18 mouse cellular contexts compared by ENCODE assay signal in genomic region chr8:109635146-109635545, GRCm38 (mm10). TPM values are rescaled to one million over a fixed set of nuclear protein-coding genes. Genes with fewer than 3 reads are reported as not detected.
"Had no signal": no experiment of that assay in that cellular context is flagged by ENCODE, and none has a peak within 500 bp of the region (broad histone marks: within the 10 kb centered on the region; RNA-seq: fewer than 3 reads in every experiment).

No protein-coding gene starts in this region.

- H3K9ac ChIP-seq: neural tube, embryonic 13.5 days; neural tube, embryonic 15.5 days; stomach, embryonic 15.5 days had no signal

- H3K27ac ChIP-seq: neural tube, embryonic 13.5 days; neural tube, embryonic 15.5 days; stomach, embryonic 15.5 days; stomach, postnatal 0 days had no signal

- H3K4me1 ChIP-seq: neural tube, embryonic 13.5 days; neural tube, embryonic 15.5 days; stomach, embryonic 15.5 days had no signal

- H3K9me3 ChIP-seq: neural tube, embryonic 13.5 days; neural tube, embryonic 15.5 days; stomach, embryonic 15.5 days had no signal

- H3K27me3 ChIP-seq: neural tube, embryonic 13.5 days; neural tube, embryonic 15.5 days; stomach, embryonic 15.5 days had no signal

- H3K36me3 ChIP-seq: neural tube, embryonic 13.5 days; neural tube, embryonic 15.5 days; stomach, embryonic 15.5 days had no signal

- H3K4me3 ChIP-seq: neural tube, embryonic 13.5 days; neural tube, embryonic 15.5 days; stomach, embryonic 15.5 days had no signal

- DNase-seq: retina, postnatal 1 day; right cerebral cortex, adult 18-20 months; right cerebral cortex, postnatal 14 days; right cerebral cortex, postnatal 25 days; right cerebral cortex, postnatal 4 days; spleen, adult 18-20 months; thymus, adult 18-20 months; thymus, adult 2 months; thymus, postnatal 14 days; thymus, postnatal 25 days; thymus, postnatal 36 days; thymus, postnatal 4 days had no signal

- H3K4me2 ChIP-seq: neural tube, embryonic 13.5 days; neural tube, embryonic 15.5 days; stomach, embryonic 15.5 days had no signal

RNA-seq across cellular contexts. Expression of gene Pkd1l3, which starts 20.8 kb away (rescaled TPM):
- polyA plus RNA-seq: neural tube, embryonic 13.5 days; stomach, embryonic 14.5 days; stomach, postnatal 0 days had no signal

RNA-seq across cellular contexts. Expression of gene Hp, which starts 56.2 kb away (rescaled TPM):
- polyA plus RNA-seq: neural tube, embryonic 14.5 days had no signal
